Comparison of ENCODE assay signal across 9 mouse cellular contexts in genomic region chr19:41290952-41291619, GRCm38 (mm10). TPM values are rescaled to one million over a fixed set of nuclear protein-coding genes. Genes with fewer than 3 reads are reported as not detected.
DNase-seq lines count a peak whose midpoint lies in the region; ATAC-seq and TF ChIP-seq lines count a peak whose summit lies in the region.
"Had no signal": no experiment of that assay in that cellular context is flagged by ENCODE, and none has a peak within 500 bp of the region (broad histone marks: within the 10 kb centered on the region; RNA-seq: fewer than 3 reads in every experiment).

No protein-coding gene starts in this region.

- peak; percentile 66 for TF ChIP-seq CTCF in midbrain, postnatal 0 days (IDR thresholded peaks at IDR 0.05)

- H3K4me2 ChIP-seq in midbrain, postnatal 0 days (ENCODE audit: low read depth, low read length, poor library complexity, severe bottlenecking): no peak overlapping the region
- H3K4me2 ChIP-seq in midbrain, embryonic 13.5 days (replicated peaks): no peak overlapping the region

- H3K27ac ChIP-seq in midbrain, postnatal 0 days (ENCODE audit: low read depth, low read length): no peak overlapping the region
- no peak overlapping the region for H3K27ac ChIP-seq in midbrain, embryonic 13.5 days

- H3K9me3 ChIP-seq in midbrain, postnatal 0 days (ENCODE audit: low read length): no peaks in the 10 kb centered on the region
- H3K9me3 ChIP-seq in midbrain, embryonic 13.5 days: no peaks in the 10 kb centered on the region

- H3K36me3 ChIP-seq in midbrain, postnatal 0 days (ENCODE audit: insufficient read depth, low read length): no peaks in the 10 kb centered on the region
- no peaks in the 10 kb centered on the region for H3K36me3 ChIP-seq in midbrain, embryonic 13.5 days
- H3K36me3 ChIP-seq in splenic B cell, adult 2 months (ENCODE audit: control insufficient read depth, insufficient read depth, low read length, poor library complexity, severe bottlenecking): peaks cover 46% of the 10 kb centered on the region

- H3K4me3 ChIP-seq in midbrain, postnatal 0 days (ENCODE audit: low read depth, low read length): no peak overlapping the region
- no peak overlapping the region for H3K4me3 ChIP-seq in midbrain, embryonic 13.5 days (replicated peaks)

- peak; percentile 55 for DNase-seq in embryo, embryonic 10.5 days (ENCODE audit: low spot score)
- no peak for DNase-seq in embryo, embryonic 9.5 days (ENCODE audit: extremely low spot score)
- no peak for DNase-seq in midbrain, postnatal 0 days (ENCODE audit: low spot score)
- peak; percentile 65 for DNase-seq in splenic B cell, adult 2 months (ENCODE audit: low read depth, low spot score)
- DNase-seq in gastrocnemius, postnatal 25 days: no peak
- no peak for DNase-seq in layer of hippocampus, adult 9-11 months
- DNase-seq: gastrocnemius, postnatal 14 days had no signal

- no peaks in the 10 kb centered on the region for H3K27me3 ChIP-seq in midbrain, postnatal 0 days (ENCODE audit: insufficient read depth, low read length)
- H3K27me3 ChIP-seq in midbrain, embryonic 13.5 days: 0 out of 2 replicates have a peak, but pooled peaks cover 2% of the 10 kb centered on the region
- no peaks in the 10 kb centered on the region for H3K27me3 ChIP-seq in splenic B cell, adult 2 months (ENCODE audit: control insufficient read depth, insufficient read depth, low read length, poor library complexity, severe bottlenecking)

- 69% methylated on average over 5 of the region's 5 CpGs for WGBS in midbrain, postnatal 0 days
- WGBS in midbrain, embryonic 13.5 days: 61% methylated on average over 5 of the region's 5 CpGs

- no peaks in the 10 kb centered on the region for H3K4me1 ChIP-seq in midbrain, postnatal 0 days (ENCODE audit: insufficient read depth, low read length)
- no peaks in the 10 kb centered on the region for H3K4me1 ChIP-seq in midbrain, embryonic 13.5 days (replicated peaks)

- ATAC-seq in midbrain, postnatal 0 days (ENCODE audit: low FRiP score): no peak
- ATAC-seq in midbrain, embryonic 13.5 days: no peak
- ATAC-seq in common myeloid progenitor, adult 5-6 weeks (replicated peaks; ENCODE audit: low read depth, poor library complexity, severe bottlenecking): peak; percentile 74

- H3K9ac ChIP-seq in midbrain, postnatal 0 days (replicated peaks; ENCODE audit: low read length, poor library complexity, severe bottlenecking): no peak overlapping the region
- H3K9ac ChIP-seq in midbrain, embryonic 13.5 days (replicated peaks): no peak overlapping the region

RNA-seq across cellular contexts. Expression of gene Tm9sf3, which starts 27.3 kb away (rescaled TPM):
- 128 and 148 TPM in 2 replicates for total RNA-seq in midbrain, postnatal 0 days (2014; rRNA removed)
- polyA plus RNA-seq in midbrain, postnatal 0 days (2015; fragmentation: Nextera tagmentation; extraction: Ambion mirVana): 57.8 and 63.2 TPM in 2 replicates
- polyA plus RNA-seq in midbrain, embryonic 13.5 days (2015; fragmentation: Nextera tagmentation; extraction: Ambion mirVana): 89.9 and 93.0 TPM in 2 replicates
- 243 and 265 TPM in 2 replicates for total RNA-seq in common myeloid progenitor, adult 5-6 weeks (2017)
- total RNA-seq in gastrocnemius, postnatal 25 days (2021): 10 to 100 TPM; 62.1 to 62.8 TPM

Comparison
In these comparisons a context has a peak if more than half of its experiments do, and no peak if none do; other contexts are left out.
1. DNase-seq: peak in embryo, embryonic 10.5 days (single experiment) and splenic B cell, adult 2 months (single experiment); none in embryo, embryonic 9.5 days (single experiment), midbrain, postnatal 0 days (single experiment), gastrocnemius, postnatal 25 days (single experiment) and layer of hippocampus, adult 9-11 months (single experiment).